Mouse (Mus musculus) heart, embryonic 13.5 days (tissue): ENCODE results near the gene Ifih1. TPM values are rescaled to one million over a fixed set of nuclear protein-coding genes. Genes with fewer than 3 reads are reported as not detected.

ENCODE experiments used
- ATAC-seq: fragments of 200-750 bp; cut with Nextera tagmentation; 2 replicates; pipeline ENCODE4 v1.8.0; 2017; ENCODE audit warnings: moderate TSS enrichment; ENCODE audit not compliant: insufficient number of reproducible peaks, low FRiP score, low TSS enrichment; ENCODE audit errors: extremely low read depth
- H3K27ac ChIP-seq: fragments of 300-500 bp; sonication (generic); replicated peaks from 2 replicates; pipeline ENCODE4 v1.5.1; 2015; ENCODE audit warnings: moderate library complexity, mild to moderate bottlenecking, inconsistent platforms
- H3K27me3 ChIP-seq: fragments of 300-500 bp; sonication (generic); replicated peaks from 2 replicates; pipeline ENCODE4 v1.6.1; 2015; ENCODE audit warnings: mild to moderate bottlenecking, inconsistent platforms
- H3K36me3 ChIP-seq: fragments of 300-500 bp; sonication (generic); 2 replicates; pipeline ENCODE4 v1.6.1; 2015; ENCODE audit warnings: mild to moderate bottlenecking, inconsistent platforms
- H3K4me1 ChIP-seq: fragments of 300-500 bp; sonication (generic); 2 replicates; pipeline ENCODE4 v1.6.1; 2015; ENCODE audit warnings: inconsistent platforms
- H3K4me2 ChIP-seq: fragments of 300-500 bp; sonication (generic); 2 replicates; pipeline ENCODE4 v1.6.1; 2015; ENCODE audit warnings: inconsistent platforms, mild to moderate bottlenecking, moderate library complexity
- H3K4me3 ChIP-seq: fragments of 300-500 bp; sonication (generic); 2 replicates; pipeline ENCODE4 v1.5.1; 2015; ENCODE audit warnings: moderate library complexity, mild to moderate bottlenecking, inconsistent platforms
- H3K9ac ChIP-seq: fragments of 300-500 bp; sonication (generic); 2 replicates; pipeline ENCODE4 v1.6.1; 2015; ENCODE audit warnings: inconsistent platforms, mild to moderate bottlenecking, moderate library complexity
- H3K9me3 ChIP-seq: fragments of 300-500 bp; sonication (generic); 2 replicates; pipeline ENCODE4 v1.6.1; 2016; ENCODE audit warnings: inconsistent platforms
- WGBS: fragments of 180-500 bp; shearing (Covaris S2); methylation state at CpG from one replicate; pipeline ENCODE4 v1.1.7; 2015; ENCODE audit warnings: mixed read lengths; 5-methylcytosine and 5-hydroxymethylcytosine counted together
- polyA plus RNA-seq: library from polyadenylated mRNA; unstranded; fragments of >200 nt; fragmentation: Nextera tagmentation; extraction: Ambion mirVana; gene quantifications from 2 replicates; pipeline ENCODE4 v1.2.1, GENCODE M21; 2015

Gene Ifih1
- polyA plus RNA-seq, 1 experiment from 2014 or later: 1.4 TPM

DNA sequence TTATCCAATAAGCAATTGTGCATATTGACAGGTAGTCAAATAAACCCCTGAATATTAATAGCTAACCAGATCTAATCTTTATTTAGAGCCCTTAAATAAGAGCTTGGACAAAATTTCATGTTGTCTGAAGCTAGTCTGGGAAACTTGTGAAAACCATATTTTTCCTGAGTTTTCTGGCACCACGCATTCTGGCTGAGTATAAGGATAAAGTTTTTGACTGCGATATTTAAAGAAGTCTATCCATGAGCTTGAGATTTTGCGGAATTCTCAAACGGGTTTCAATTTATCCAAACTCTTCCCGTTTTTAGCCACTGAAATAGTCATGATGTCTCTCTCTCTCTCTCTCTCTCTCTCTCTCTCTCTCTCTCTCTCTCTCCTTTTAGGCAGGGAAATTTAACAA is 98.0 kb downstream of the Ifih1 start:
- no peak overlapping the region for H3K27ac ChIP-seq
- no peaks in the 10 kb centered on the region for H3K27me3 ChIP-seq

More for the DNA sequence above, 98.0 kb downstream of the Ifih1 start:
- no peak overlapping the region for H3K9ac ChIP-seq
- ATAC-seq: no peak
- H3K4me3 ChIP-seq: no peak overlapping the region
- no peaks in the 10 kb centered on the region for H3K36me3 ChIP-seq
- H3K9me3 ChIP-seq: no peaks in the 10 kb centered on the region
- H3K4me2 ChIP-seq: no peak overlapping the region
- 81% methylated on average over 5 of the region's 5 CpGs for WGBS
- no peaks in the 10 kb centered on the region for H3K4me1 ChIP-seq

Other genes with a start within 250 kb of the Ifih1 start
- 16.1 and 20.1 TPM in 2 replicates for gene Dpp4, start 234.0 kb downstream of the Ifih1 start, polyA plus RNA-seq
- gene Gcg, start 162.6 kb downstream of the Ifih1 start, polyA plus RNA-seq: 3.8 TPM in 1 of 2 replicates, not detected in the other
- 1.3 and 1.9 TPM in 2 replicates for gene Fap, start 72.2 kb downstream of the Ifih1 start, polyA plus RNA-seq
- 13.1 and 13.5 TPM in 2 replicates for gene Gca, start 18.0 kb upstream of the Ifih1 start, polyA plus RNA-seq